Mouse (Mus musculus) midbrain, embryonic 16.5 days (tissue): ENCODE measurements around the gene Nme3. TPM values are rescaled to one million over a fixed set of nuclear protein-coding genes. Genes with fewer than 3 reads are reported as not detected.

ENCODE experiments used
- ATAC-seq: fragments of 200-750 bp; cut with Nextera tagmentation; 2 replicates; pipeline ENCODE4 v1.8.0; 2017; ENCODE audit warnings: moderate TSS enrichment
- H3K27ac ChIP-seq: fragments of 300-500 bp; sonication (generic); 2 replicates; pipeline ENCODE4 v1.5.1; 2014; ENCODE audit warnings: mild to moderate bottlenecking, low read length, mixed read lengths
- H3K27me3 ChIP-seq: fragments of 300-500 bp; sonication (generic); 2 replicates; pipeline ENCODE4 v1.6.1; 2014; ENCODE audit warnings: low read depth, low read length, mixed read lengths; ENCODE audit not compliant: control insufficient read depth, insufficient read depth
- H3K36me3 ChIP-seq: fragments of 300-500 bp; sonication (generic); 2 replicates; pipeline ENCODE4 v1.6.1; 2014; ENCODE audit warnings: mild to moderate bottlenecking, low read length, moderate library complexity, mixed read lengths; ENCODE audit not compliant: control insufficient read depth, insufficient read depth
- H3K4me1 ChIP-seq: fragments of 300-500 bp; sonication (generic); 2 replicates; pipeline ENCODE4 v1.6.1; 2014; ENCODE audit warnings: mild to moderate bottlenecking, low read length, mixed read lengths; ENCODE audit not compliant: control insufficient read depth, insufficient read depth
- H3K4me2 ChIP-seq: fragments of 300-500 bp; sonication (generic); 2 replicates; pipeline ENCODE4 v1.6.1; 2014; ENCODE audit warnings: mild to moderate bottlenecking, low read length, mixed read lengths
- H3K4me3 ChIP-seq: fragments of 300-500 bp; sonication (generic); 2 replicates; pipeline ENCODE4 v1.5.1; 2014; ENCODE audit warnings: low read depth, mild to moderate bottlenecking, low read length, moderate library complexity, mixed read lengths
- H3K9ac ChIP-seq: fragments of 300-500 bp; sonication (generic); 2 replicates; pipeline ENCODE4 v1.6.1; 2014; ENCODE audit warnings: low read depth, low read length, mixed read lengths
- H3K9me3 ChIP-seq: fragments of 300-500 bp; sonication (generic); replicated peaks from 2 replicates; pipeline ENCODE4 v1.6.1; 2014; ENCODE audit warnings: mild to moderate bottlenecking, low read length, mixed read lengths; ENCODE audit not compliant: control insufficient read depth, poor library complexity, severe bottlenecking
- WGBS: fragments of 180-500 bp; shearing (Covaris S2); extraction: QIAGEN DNeasy Blood & Tissue Kit; methylation state at CpG from one replicate; pipeline ENCODE4 v1.1.7; 2014; 5-methylcytosine and 5-hydroxymethylcytosine counted together
- polyA plus RNA-seq: library from polyadenylated mRNA; unstranded; fragments of >200 nt; fragmentation: Nextera tagmentation; extraction: Ambion mirVana; gene quantifications from 2 replicates; pipeline ENCODE4 v1.2.1, GENCODE M21; 2015

Nme3 gene
- polyA plus RNA-seq, 1 experiment from 2014 or later, result 88.6 TPM

GRCm38 (mm10) chr17:24874989-24875388, 21.3 kb upstream of the Nme3 start:
- H3K9me3 ChIP-seq, result no peaks in the 10 kb centered on the region
- no peaks in the 10 kb centered on the region for H3K27me3 ChIP-seq
- no peaks in the 10 kb centered on the region for H3K4me1 ChIP-seq
- ATAC-seq, result no peak
- H3K36me3 ChIP-seq, result no peaks in the 10 kb centered on the region
- H3K4me3 ChIP-seq, result no peak overlapping the region
- H3K9ac ChIP-seq, result no peak overlapping the region
- no peak overlapping the region for H3K4me2 ChIP-seq
- no peak overlapping the region for H3K27ac ChIP-seq
- WGBS, result 72% methylated on average over 8 of the region's 8 CpGs

- peaks cover 2% of the 10 kb centered on the region; the same call in 1 of the 2 replicates for H3K36me3 ChIP-seq
- H3K9ac ChIP-seq, result no peak overlapping the region
- H3K4me1 ChIP-seq, result no peaks in the 10 kb centered on the region
- ATAC-seq, result no peak
- H3K4me3 ChIP-seq, result no peak overlapping the region
- WGBS, result 66% methylated on average over 10 of the region's 10 CpGs
- no peaks in the 10 kb centered on the region for H3K9me3 ChIP-seq
- H3K27ac ChIP-seq, result no peak overlapping the region
- no peak overlapping the region for H3K4me2 ChIP-seq
- no peaks in the 10 kb centered on the region for H3K27me3 ChIP-seq
Measured at GRCm38 (mm10) chr17:24877336-24878116, 18.8 kb upstream of the Nme3 start.

GRCm38 (mm10) chr17:24878117-24878397, 18.2 kb upstream of the Nme3 start:
- 50% methylated on average over 5 of the region's 5 CpGs for WGBS
- no peaks in the 10 kb centered on the region for H3K4me1 ChIP-seq
- no peak overlapping the region for H3K4me2 ChIP-seq
- no peaks in the 10 kb centered on the region for H3K27me3 ChIP-seq
- H3K9ac ChIP-seq, result no peak overlapping the region
- H3K27ac ChIP-seq, result no peak overlapping the region
- H3K4me3 ChIP-seq, result no peak overlapping the region
- H3K9me3 ChIP-seq, result no peaks in the 10 kb centered on the region
- peaks cover 7% of the 10 kb centered on the region; the same call in 1 of the 2 replicates for H3K36me3 ChIP-seq
- ATAC-seq, result no peak

GRCm38 (mm10) chr17:24878531-24878930, 17.8 kb upstream of the Nme3 start:
- Histone ChIP-seq H3K4me2 (no peak overlapping the region), H3K9me3 (no peaks in the 10 kb centered on the region), H3K36me3 (peaks cover 8% of the 10 kb centered on the region; the same call in 1 of the 2 replicates), H3K27ac (no peak overlapping the region), H3K27me3 (no peaks in the 10 kb centered on the region), H3K4me3 (no peak overlapping the region), H3K4me1 (no peaks in the 10 kb centered on the region), H3K9ac (no peak overlapping the region)
- WGBS, result 76% methylated on average over 8 of the region's 8 CpGs
- ATAC-seq, result no peak

- Histone ChIP-seq H3K27ac (no peak overlapping the region), H3K4me2 (no peak overlapping the region), H3K9ac (no peak overlapping the region), H3K4me3 (no peak overlapping the region), H3K4me1 (peaks cover 7% of the 10 kb centered on the region), H3K9me3 (no peaks in the 10 kb centered on the region), H3K27me3 (no peaks in the 10 kb centered on the region), H3K36me3 (peaks cover 8% of the 10 kb centered on the region; the same call in 1 of the 2 replicates)
- ATAC-seq, result no peak
- WGBS, result 53% methylated on average over 7 of the region's 7 CpGs
Measured at GRCm38 (mm10) chr17:24881738-24882440, 14.4 kb upstream of the Nme3 start.

- ATAC-seq, result no peak
- Histone ChIP-seq H3K27me3 (no peaks in the 10 kb centered on the region), H3K9ac (no peak overlapping the region), H3K4me3 (no peak overlapping the region), H3K4me1 (peaks cover 31% of the 10 kb centered on the region), H3K36me3 (peaks cover 11% of the 10 kb centered on the region; the same call in 1 of the 2 replicates), H3K9me3 (no peaks in the 10 kb centered on the region), H3K27ac (no peak overlapping the region), H3K4me2 (no peak overlapping the region)
- 88% methylated on average over 6 of the region's 6 CpGs for WGBS
Measured at GRCm38 (mm10) chr17:24884391-24884790, 11.9 kb upstream of the Nme3 start.

GRCm38 (mm10) chr17:24885356-24886133, 10.8 kb upstream of the Nme3 start:
- peak overlapping the region; percentile 61 for H3K9ac ChIP-seq
- peak overlapping the region; percentile 86 for H3K4me2 ChIP-seq
- no peaks in the 10 kb centered on the region for H3K27me3 ChIP-seq
- H3K27ac ChIP-seq, result no peak overlapping the region
- H3K4me3 ChIP-seq, result peak overlapping the region; percentile 68
- H3K9me3 ChIP-seq, result no peaks in the 10 kb centered on the region
- ATAC-seq, result no peak
- 25% methylated on average over 22 of the region's 22 CpGs for WGBS
- peaks cover 17% of the 10 kb centered on the region; the same call in 1 of the 2 replicates for H3K36me3 ChIP-seq
- H3K4me1 ChIP-seq, result peaks cover 32% of the 10 kb centered on the region

- H3K4me2 ChIP-seq, result peak within 1 kb of the TSS; percentile 94
- H3K27ac ChIP-seq, result peak within 1 kb of the TSS; percentile 80
- no peaks in the 10 kb centered on the region for H3K27me3 ChIP-seq
- no peaks in the 10 kb centered on the region for H3K9me3 ChIP-seq
- under 1% methylated on average over 69 of the region's 69 CpGs for WGBS
- H3K4me3 ChIP-seq, result peak within 1 kb of the TSS; percentile 93
- H3K9ac ChIP-seq, result peak within 1 kb of the TSS; percentile 86
- peaks cover 32% of the 10 kb centered on the region for H3K4me1 ChIP-seq
- ATAC-seq, result peak; percentile 96
- peaks cover 22% of the 10 kb centered on the region for H3K36me3 ChIP-seq
Measured at GRCm38 (mm10) chr17:24886134-24886931, 10.0 kb upstream of the Nme3 start, which contains the start of the genes Nubp2 and Spsb3. Gene Nubp2, minus strand, starts transcription at chr17:24886349. Gene Spsb3, plus strand, starts transcription at chr17:24886643.
